Mouse (Mus musculus): ENCODE data around the gene Sgk1.

DNA sequence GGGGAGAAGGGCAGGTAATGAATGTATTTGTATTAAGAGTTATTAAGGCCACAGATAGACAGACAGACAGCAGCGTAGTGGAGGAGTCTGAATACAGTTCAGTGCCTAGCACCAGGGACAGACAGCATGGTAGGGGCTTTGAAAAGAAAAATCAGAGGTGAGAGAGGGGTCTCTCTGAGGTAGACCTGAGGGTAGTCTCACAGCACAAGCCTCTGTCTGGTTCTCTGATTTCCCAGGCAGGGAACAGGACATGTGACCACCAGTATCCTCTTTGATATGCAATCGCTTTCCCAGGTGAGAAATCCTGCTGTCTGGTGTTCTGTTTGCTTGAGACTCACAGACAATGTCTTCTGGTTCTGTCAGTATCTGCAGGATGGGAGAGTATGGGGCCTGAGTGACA is 52.8 kb downstream of the Sgk1 start:
- no peak for TF ChIP-seq POLR2A (IDR thresholded peaks at IDR 0.05; ENCODE audit: borderline replicate concordance, extremely low read depth, low read depth, low read length)
- TF ChIP-seq CTCF (IDR thresholded peaks at IDR 0.05; ENCODE audit: insufficient read depth, low read length) = no peak

Data from lung, adult 2 months (tissue).